Mouse (Mus musculus): ENCODE measurements at regions not wholly inside any gene's neighbourhood (a gene's known extent, or its start where the extent isn't known, plus 50 kb on each side); places are given as distances from the start of the nearest gene placed in this dataset.

- no peak for TF ChIP-seq POLR2A (IDR thresholded peaks at IDR 0.05; ENCODE audit: borderline replicate concordance, extremely low read depth, low read depth, low read length)
- TF ChIP-seq CTCF (IDR thresholded peaks at IDR 0.05; ENCODE audit: insufficient read depth, low read length) = no peak
These were observed 150.6 kb downstream of the Moxd1 start for GRCm38 (mm10) chr10:24373957-24374356.
